Mouse (Mus musculus) cortical plate, adult 2 months (tissue): Measurements from ENCODE around the gene Fam117b.

Source experiments
- CTCF ChIP-seq: fragments of 200-500 bp; IDR thresholded peaks from 2 replicates; pipeline ENCODE4 v1.5.1; 2011; ENCODE audit warnings: mild to moderate bottlenecking, control low read depth, low read length; ENCODE audit not compliant: insufficient read depth; ENCODE audit errors: extremely low read depth
- POLR2A ChIP-seq: fragments of 200-500 bp; IDR thresholded peaks from 2 replicates; pipeline ENCODE4 v1.6.1; 2011; ENCODE audit warnings: mild to moderate bottlenecking, low read length, control low read depth; ENCODE audit not compliant: insufficient read depth; ENCODE audit errors: extremely low read depth

DNA sequence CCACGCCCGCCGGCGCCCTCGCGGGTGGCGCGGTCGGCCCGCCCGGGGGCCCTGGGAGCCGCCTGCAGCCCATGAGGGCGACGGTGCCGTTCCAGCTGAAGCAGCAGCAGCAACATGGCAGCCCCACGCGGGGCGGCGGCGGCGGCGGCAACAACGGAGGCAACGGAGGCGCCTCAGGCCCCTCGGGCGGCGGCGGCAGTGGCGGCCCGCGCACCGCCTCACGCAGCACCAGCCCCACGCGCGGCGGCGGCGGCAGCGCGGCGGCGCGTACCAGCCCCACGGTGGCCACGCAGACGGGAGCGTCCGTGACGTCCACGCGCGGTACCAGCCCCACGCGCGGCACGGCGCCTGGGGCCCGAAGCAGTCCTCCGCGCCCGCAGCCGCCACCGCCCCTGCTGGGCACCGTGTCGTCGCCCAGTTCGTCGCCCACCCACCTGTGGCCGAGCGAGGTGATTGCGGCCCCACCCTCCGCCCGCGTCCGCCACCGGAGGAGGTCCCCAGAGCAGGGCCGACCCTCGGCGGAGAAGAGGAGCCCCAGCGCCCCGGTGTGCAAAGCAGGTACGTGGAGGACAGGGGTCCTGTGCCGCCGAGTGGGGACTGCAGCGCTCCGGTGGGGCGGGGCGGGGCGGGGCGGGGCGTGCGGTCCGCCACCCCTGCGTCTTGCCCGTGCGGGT is 526 bp downstream of the Fam117b start:
- TF ChIP-seq CTCF (no peak), POLR2A (0 out of 2 replicates have a peak, but pooled peaks have one; percentile 29)
